Mouse (Mus musculus): ENCODE measurements at regions not wholly inside any gene's neighbourhood (a gene's known extent, or its start where the extent isn't known, plus 50 kb on each side); places are given as distances from the start of the nearest gene placed in this dataset.
A peak's percentile ranks its signal among the peaks of the same experiment; 100 is the strongest.

- peak; percentile 49 for ATAC-seq
- DNase-seq (ENCODE audit: low read depth, low spot score) = peak; percentile 35
- in situ Hi-C loops (cut with MboI; ENCODE audit: low pct_unique_long_range_greater_than_20kb) = no loop called here
- ChIA-PET POLR2A (no interaction called here), CTCF (no interaction called here)
- TF ChIP-seq CTCF (IDR thresholded peaks at IDR 0.05) = no peak
- no peaks in the 10 kb centered on the region for H3K27me3 ChIP-seq
Observed at GRCm38 (mm10) chr3:66797351-66798010, 183.7 kb upstream of the Rsrc1 start.

- no peak for ATAC-seq
- TF ChIP-seq CTCF (IDR thresholded peaks at IDR 0.05) = no peak
- ChIA-PET POLR2A (interaction anchor here (0.7 kb wide), 1 partner anchor 195 kb away, joined by 3 read pairs; no protein-coding TSS in a partner anchor), CTCF (interaction anchor here (1.0 kb wide), 1 partner anchor 14 kb away, joined by 3 read pairs; no protein-coding TSS in a partner anchor)
- in situ Hi-C loops (cut with MboI; ENCODE audit: low pct_unique_long_range_greater_than_20kb) = no loop called here
- no peaks in the 10 kb centered on the region for H3K27me3 ChIP-seq
- no peak for DNase-seq (ENCODE audit: low read depth, low spot score)
Observed at GRCm38 (mm10) chr3:66798292-66798691, 182.9 kb upstream of the Rsrc1 start.

- no peak for TF ChIP-seq CTCF (IDR thresholded peaks at IDR 0.05)
- ATAC-seq (peak; percentile 83), DNase-seq (ENCODE audit: low read depth, low spot score) (peak; percentile 75)
- ChIA-PET POLR2A (no interaction called here), CTCF (interaction anchor here (1.1 kb wide), 1 partner anchor 9 kb away, joined by 3 read pairs; no protein-coding TSS in a partner anchor)
- in situ Hi-C loops (cut with MboI; ENCODE audit: low pct_unique_long_range_greater_than_20kb) = no loop called here
- no peaks in the 10 kb centered on the region for H3K27me3 ChIP-seq
Observed at GRCm38 (mm10) chr3:66802538-66802937, 178.7 kb upstream of the Rsrc1 start.

GRCm38 (mm10) chr3:66806176-66806575 is 175.0 kb upstream of the Rsrc1 start:
- in situ Hi-C loops (cut with MboI; ENCODE audit: low pct_unique_long_range_greater_than_20kb) = no loop called here
- peak; percentile 19 for DNase-seq (ENCODE audit: low read depth, low spot score)
- TF ChIP-seq CTCF (IDR thresholded peaks at IDR 0.05) = no peak
- no peaks in the 10 kb centered on the region for H3K27me3 ChIP-seq
- CTCF ChIA-PET = no interaction called here
- POLR2A ChIA-PET = no interaction called here
- peak; percentile 33 for ATAC-seq

- ChIA-PET POLR2A (no interaction called here), CTCF (interaction anchor here (1.2 to 2.2 kb wide), 2 partner anchors 12 kb away, joined by 4 read pairs; no protein-coding TSS in a partner anchor)
- no peak for DNase-seq (ENCODE audit: low read depth, low spot score)
- H3K27me3 ChIP-seq = peaks cover 29% of the 10 kb centered on the region
- TF ChIP-seq CTCF (IDR thresholded peaks at IDR 0.05) = no peak
- ATAC-seq = no peak
- in situ Hi-C loops (cut with MboI; ENCODE audit: low pct_unique_long_range_greater_than_20kb) = no loop called here
Observed at GRCm38 (mm10) chr3:66812686-66813445, 168.3 kb upstream of the Rsrc1 start.

GRCm38 (mm10) chr3:66825761-66826160 is 155.4 kb upstream of the Rsrc1 start:
- H3K27me3 ChIP-seq = peaks cover 28% of the 10 kb centered on the region

More at GRCm38 (mm10) chr3:66825761-66826160, 155.4 kb upstream of the Rsrc1 start:
- in situ Hi-C loops (cut with MboI; ENCODE audit: low pct_unique_long_range_greater_than_20kb) = no loop called here
- POLR2A ChIA-PET = no interaction called here
- ATAC-seq = no peak
- TF ChIP-seq CTCF (IDR thresholded peaks at IDR 0.05) = no peak
- CTCF ChIA-PET = no interaction called here
- peak; percentile 19 for DNase-seq (ENCODE audit: low read depth, low spot score)

All from Patski (cell line).